Mouse (Mus musculus): ENCODE measurements around the gene Itprip.

DNA sequence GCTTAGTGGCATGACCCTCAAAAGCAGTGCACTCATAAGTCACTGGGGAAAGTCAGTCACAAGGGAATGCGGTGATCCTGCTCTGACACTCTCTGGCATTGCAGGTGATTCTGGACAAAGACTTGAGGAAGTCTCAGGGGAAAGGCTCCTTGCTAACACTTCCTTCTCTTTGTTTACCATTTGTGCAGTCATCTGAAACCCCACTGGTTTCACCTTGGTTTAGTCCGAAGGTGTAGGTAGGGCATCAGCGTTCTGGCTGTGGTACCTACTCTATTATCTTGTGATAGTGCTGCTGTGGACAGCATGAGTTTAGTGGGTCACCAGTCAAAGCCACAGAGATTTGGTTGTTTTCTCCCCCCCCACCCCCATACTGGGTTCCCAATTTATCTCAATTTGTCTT, 69.4 kb downstream of the Itprip start:
- TF ChIP-seq POLR2A (IDR thresholded peaks at IDR 0.05; ENCODE audit: borderline replicate concordance, extremely low read depth, insufficient read depth, insufficient read length, poor library complexity, severe bottlenecking) (no peak), CTCF (IDR thresholded peaks at IDR 0.05; ENCODE audit: borderline replicate concordance, extremely low read depth, insufficient read depth, insufficient read length) (no peak)
